Comparison of ENCODE assay signal across 8 mouse cellular contexts in the genomic region with DNA sequence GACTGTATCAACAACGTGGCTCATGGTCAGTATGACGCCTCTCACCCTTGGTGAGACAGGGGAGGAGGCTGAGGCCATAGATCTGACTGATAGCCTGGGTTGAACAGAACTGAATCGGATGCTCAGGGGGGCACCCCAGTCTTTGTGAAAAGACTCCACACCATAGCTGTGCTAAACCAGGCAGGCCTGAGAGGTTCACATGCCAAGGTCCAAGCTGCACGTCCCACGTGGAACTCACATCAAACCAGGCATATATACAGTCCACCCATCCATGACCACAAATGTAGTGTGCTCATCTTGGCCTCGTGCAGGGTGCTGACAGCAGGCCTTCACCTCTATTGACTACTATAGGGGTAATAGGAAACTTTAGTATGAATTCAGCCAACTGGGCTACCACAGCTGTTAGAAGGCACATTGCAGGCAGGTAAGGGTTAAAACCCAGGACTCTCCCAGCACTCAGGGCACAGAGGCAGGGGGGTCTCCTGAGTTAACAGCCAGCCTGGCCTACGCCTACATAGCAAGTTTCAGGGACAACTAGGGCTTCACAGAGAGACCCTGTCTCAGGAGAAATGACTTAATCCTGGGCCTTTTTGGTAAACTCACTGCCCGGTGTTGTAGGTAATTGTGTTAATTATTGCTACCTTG. TPM values are rescaled to one million over a fixed set of nuclear protein-coding genes. Genes with fewer than 3 reads are reported as not detected.
DNase-seq lines count a peak whose midpoint lies in the region; ATAC-seq and TF ChIP-seq lines count a peak whose summit lies in the region.

No protein-coding gene starts in this region.

- peak overlapping the region; percentile 11; the same call in 1 of the 2 replicates for H3K9ac ChIP-seq in neural tube, embryonic 11.5 days (ENCODE audit: low read length)
- peak overlapping the region; percentile 89 for H3K9ac ChIP-seq in heart, embryonic 16.5 days (ENCODE audit: low read length)
- no peak overlapping the region; the same call in 1 of the 2 replicates for H3K9ac ChIP-seq in limb, embryonic 15.5 days
- peak overlapping the region; percentile 87 for H3K9ac ChIP-seq in stomach, postnatal 0 days (ENCODE audit: low read length)

- no peak overlapping the region for H3K4me3 ChIP-seq in neural tube, embryonic 11.5 days (ENCODE audit: low read depth, low read length)
- peak overlapping the region; percentile 68 for H3K4me3 ChIP-seq in heart, embryonic 16.5 days (ENCODE audit: low read length)
- peak overlapping the region; percentile 71 for H3K4me3 ChIP-seq in limb, embryonic 15.5 days
- peak overlapping the region; percentile 79 for H3K4me3 ChIP-seq in stomach, postnatal 0 days (ENCODE audit: low read depth, low read length)

- H3K9me3 ChIP-seq in neural tube, embryonic 11.5 days (ENCODE audit: control insufficient read depth, low read length) = no peaks in the 10 kb centered on the region
- H3K9me3 ChIP-seq in heart, embryonic 16.5 days (replicated peaks; ENCODE audit: control insufficient read depth, low read length) = no peaks in the 10 kb centered on the region
- no peaks in the 10 kb centered on the region for H3K9me3 ChIP-seq in limb, embryonic 15.5 days
- no peaks in the 10 kb centered on the region for H3K9me3 ChIP-seq in stomach, postnatal 0 days (ENCODE audit: control insufficient read depth, low read length)

- TF ChIP-seq CTCF in stomach, postnatal 0 days (IDR thresholded peaks at IDR 0.05; ENCODE audit: low read depth) = no peak

- H3K4me2 ChIP-seq in neural tube, embryonic 11.5 days (ENCODE audit: low read depth) = peak overlapping the region; percentile 88
- peak overlapping the region; percentile 87 for H3K4me2 ChIP-seq in heart, embryonic 16.5 days (ENCODE audit: low read depth, low read length)
- peak overlapping the region; percentile 59 for H3K4me2 ChIP-seq in limb, embryonic 15.5 days
- peak overlapping the region; percentile 86 for H3K4me2 ChIP-seq in stomach, postnatal 0 days (replicated peaks; ENCODE audit: low read depth)

- 71% methylated on average over 8 of the region's 8 CpGs for WGBS in neural tube, embryonic 11.5 days
- WGBS in heart, embryonic 16.5 days = 59% methylated on average over 8 of the region's 8 CpGs
- 60% methylated on average over 8 of the region's 8 CpGs for WGBS in limb, embryonic 15.5 days
- WGBS in stomach, postnatal 0 days = 49% methylated on average over 8 of the region's 8 CpGs

- no peak overlapping the region for H3K27ac ChIP-seq in neural tube, embryonic 11.5 days (ENCODE audit: low read depth, low read length)
- peak overlapping the region; percentile 98 for H3K27ac ChIP-seq in heart, embryonic 16.5 days (ENCODE audit: low read length)
- H3K27ac ChIP-seq in limb, embryonic 15.5 days = peak overlapping the region; percentile 92
- H3K27ac ChIP-seq in stomach, postnatal 0 days (replicated peaks) = peak overlapping the region; percentile 92

- H3K27me3 ChIP-seq in neural tube, embryonic 11.5 days (ENCODE audit: control insufficient read depth, insufficient read depth, low read length) = no peaks in the 10 kb centered on the region
- no peaks in the 10 kb centered on the region for H3K27me3 ChIP-seq in heart, embryonic 16.5 days (ENCODE audit: control insufficient read depth, insufficient read depth, low read length)
- no peaks in the 10 kb centered on the region for H3K27me3 ChIP-seq in limb, embryonic 15.5 days
- H3K27me3 ChIP-seq in stomach, postnatal 0 days (ENCODE audit: control insufficient read depth, insufficient read depth, low read length) = no peaks in the 10 kb centered on the region

- ATAC-seq in neural tube, embryonic 11.5 days (ENCODE audit: insufficient read depth, low FRiP score, low TSS enrichment) = peak; percentile 5; the same call in 1 of the 2 replicates
- ATAC-seq in heart, embryonic 16.5 days (replicated peaks; ENCODE audit: extremely low read depth, insufficient read depth, low FRiP score) = no peak
- ATAC-seq in limb, embryonic 15.5 days (ENCODE audit: insufficient number of reproducible peaks, low FRiP score, low TSS enrichment, low read depth) = no peak
- ATAC-seq in stomach, postnatal 0 days (ENCODE audit: low FRiP score, low TSS enrichment) = no peak
- ATAC-seq in megakaryocyte-erythroid progenitor cell, adult 5-6 weeks (replicated peaks; ENCODE audit: low FRiP score, low TSS enrichment, poor library complexity, severe bottlenecking) = no peak
- ATAC-seq in granulocyte monocyte progenitor cell, adult 5-6 weeks (replicated peaks; ENCODE audit: poor library complexity, severe bottlenecking) = no peak

- no peak for TF ChIP-seq EP300 in stomach, postnatal 0 days (optimal IDR thresholded peaks at IDR 0.05)

- H3K36me3 ChIP-seq in neural tube, embryonic 11.5 days (ENCODE audit: control insufficient read depth, insufficient read depth, low read length) = peaks cover 27% of the 10 kb centered on the region
- H3K36me3 ChIP-seq in heart, embryonic 16.5 days (ENCODE audit: control insufficient read depth, insufficient read depth) = peaks cover 34% of the 10 kb centered on the region
- peaks cover 48% of the 10 kb centered on the region for H3K36me3 ChIP-seq in limb, embryonic 15.5 days
- 0 out of 2 replicates have a peak, but pooled peaks cover 4% of the 10 kb centered on the region for H3K36me3 ChIP-seq in stomach, postnatal 0 days (ENCODE audit: control insufficient read depth, insufficient read depth, low read length)

- H3K4me1 ChIP-seq in neural tube, embryonic 11.5 days (ENCODE audit: control insufficient read depth, insufficient read depth, low read length) = peaks cover 8% of the 10 kb centered on the region
- peaks cover 18% of the 10 kb centered on the region for H3K4me1 ChIP-seq in heart, embryonic 16.5 days (ENCODE audit: control insufficient read depth, insufficient read depth, low read length)
- peaks cover 25% of the 10 kb centered on the region for H3K4me1 ChIP-seq in limb, embryonic 15.5 days
- peaks cover 9% of the 10 kb centered on the region; the same call in 1 of the 2 replicates for H3K4me1 ChIP-seq in stomach, postnatal 0 days (replicated peaks; ENCODE audit: control insufficient read depth, insufficient read depth)

- no peak for DNase-seq in neural tube, embryonic 11.5 days (ENCODE audit: low spot score)
- no peak for DNase-seq in neural tube, embryonic 10.5 days (ENCODE audit: extremely low spot score, low spot score)
- DNase-seq in stomach, postnatal 0 days (ENCODE audit: low spot score) = no peak
- DNase-seq in frontal cortex, postnatal 14 days (ENCODE audit: low spot score in 2 of 2) = no peak

RNA-seq across cellular contexts. Expression of a gene that starts 1.2 kb away (rescaled TPM):
- polyA plus RNA-seq in neural tube, embryonic 11.5 days (2014; fragmentation: Nextera tagmentation; extraction: Ambion mirVana) = 10.1 and 11.0 TPM in 2 replicates
- polyA plus RNA-seq in heart, embryonic 16.5 days (2015; fragmentation: Nextera tagmentation; extraction: Ambion mirVana) = 15.0 TPM in 2 replicates
- 17.2 and 19.6 TPM in 2 replicates for polyA plus RNA-seq in limb, embryonic 15.5 days (2015; fragmentation: Nextera tagmentation; extraction: Ambion mirVana)
- 13.3 and 14.0 TPM in 2 replicates for polyA plus RNA-seq in stomach, postnatal 0 days (2015; fragmentation: Nextera tagmentation; extraction: Ambion mirVana)
- total RNA-seq in megakaryocyte-erythroid progenitor cell, adult 5-6 weeks (2014; fragmentation: Nextera tagmentation) = 30.5 and 34.7 TPM in 2 replicates
- total RNA-seq in megakaryocyte-erythroid progenitor cell, adult 5-6 weeks (2017) = 8.8 and 19.9 TPM in 2 replicates
- 25.1 and 25.2 TPM in 2 replicates for total RNA-seq in granulocyte monocyte progenitor cell, adult 5-6 weeks (2014; fragmentation: Nextera tagmentation)
- 11.0 and 13.4 TPM in 2 replicates for total RNA-seq in granulocyte monocyte progenitor cell, adult 5-6 weeks (2017)

RNA-seq across cellular contexts. Expression of a gene that starts 20.9 kb away (rescaled TPM):
- 764 and 777 TPM in 2 replicates for polyA plus RNA-seq in neural tube, embryonic 11.5 days (2014; fragmentation: Nextera tagmentation; extraction: Ambion mirVana)
- 251 and 280 TPM in 2 replicates for polyA plus RNA-seq in heart, embryonic 16.5 days (2015; fragmentation: Nextera tagmentation; extraction: Ambion mirVana)
- 267 and 339 TPM in 2 replicates for polyA plus RNA-seq in limb, embryonic 15.5 days (2015; fragmentation: Nextera tagmentation; extraction: Ambion mirVana)
- polyA plus RNA-seq in stomach, postnatal 0 days (2015; fragmentation: Nextera tagmentation; extraction: Ambion mirVana) = 204 and 215 TPM in 2 replicates
- total RNA-seq in megakaryocyte-erythroid progenitor cell, adult 5-6 weeks (2014; fragmentation: Nextera tagmentation) = 644 and 702 TPM in 2 replicates
- 1,394 and 1,753 TPM in 2 replicates for total RNA-seq in megakaryocyte-erythroid progenitor cell, adult 5-6 weeks (2017)
- 512 and 539 TPM in 2 replicates for total RNA-seq in granulocyte monocyte progenitor cell, adult 5-6 weeks (2014; fragmentation: Nextera tagmentation)
- 838 and 956 TPM in 2 replicates for total RNA-seq in granulocyte monocyte progenitor cell, adult 5-6 weeks (2017)

RNA-seq across cellular contexts. Expression of a gene that starts 33.8 kb away (rescaled TPM):
- 155 and 168 TPM in 2 replicates for polyA plus RNA-seq in neural tube, embryonic 11.5 days (2014; fragmentation: Nextera tagmentation; extraction: Ambion mirVana)
- polyA plus RNA-seq in heart, embryonic 16.5 days (2015; fragmentation: Nextera tagmentation; extraction: Ambion mirVana) = 77.9 and 88.1 TPM in 2 replicates
- 147 and 149 TPM in 2 replicates for polyA plus RNA-seq in limb, embryonic 15.5 days (2015; fragmentation: Nextera tagmentation; extraction: Ambion mirVana)
- polyA plus RNA-seq in stomach, postnatal 0 days (2015; fragmentation: Nextera tagmentation; extraction: Ambion mirVana) = 134 and 144 TPM in 2 replicates
- 285 and 292 TPM in 2 replicates for total RNA-seq in megakaryocyte-erythroid progenitor cell, adult 5-6 weeks (2014; fragmentation: Nextera tagmentation)
- 141 and 176 TPM in 2 replicates for total RNA-seq in megakaryocyte-erythroid progenitor cell, adult 5-6 weeks (2017)
- 194 and 203 TPM in 2 replicates for total RNA-seq in granulocyte monocyte progenitor cell, adult 5-6 weeks (2014; fragmentation: Nextera tagmentation)
- 141 and 169 TPM in 2 replicates for total RNA-seq in granulocyte monocyte progenitor cell, adult 5-6 weeks (2017)

RNA-seq across cellular contexts. Expression of a gene that starts 50.0 kb away (rescaled TPM):
- 51.2 and 52.6 TPM in 2 replicates for polyA plus RNA-seq in neural tube, embryonic 11.5 days (2014; fragmentation: Nextera tagmentation; extraction: Ambion mirVana)
- polyA plus RNA-seq in heart, embryonic 16.5 days (2015; fragmentation: Nextera tagmentation; extraction: Ambion mirVana) = 37.1 and 38.2 TPM in 2 replicates
- polyA plus RNA-seq in limb, embryonic 15.5 days (2015; fragmentation: Nextera tagmentation; extraction: Ambion mirVana) = 53.2 and 59.8 TPM in 2 replicates
- 34.6 and 35.3 TPM in 2 replicates for polyA plus RNA-seq in stomach, postnatal 0 days (2015; fragmentation: Nextera tagmentation; extraction: Ambion mirVana)
- total RNA-seq in megakaryocyte-erythroid progenitor cell, adult 5-6 weeks (2014; fragmentation: Nextera tagmentation) = 37.0 TPM in 2 replicates
- total RNA-seq in megakaryocyte-erythroid progenitor cell, adult 5-6 weeks (2017) = 9.5 and 17.6 TPM in 2 replicates
- 17.9 and 19.2 TPM in 2 replicates for total RNA-seq in granulocyte monocyte progenitor cell, adult 5-6 weeks (2014; fragmentation: Nextera tagmentation)
- total RNA-seq in granulocyte monocyte progenitor cell, adult 5-6 weeks (2017) = 12.8 and 14.1 TPM in 2 replicates
